Mouse (Mus musculus) midbrain, embryonic 14.5 days (tissue): Measurements from ENCODE around the gene Ins2. TPM values are rescaled to one million over a fixed set of nuclear protein-coding genes. Genes with fewer than 3 reads are reported as not detected.

ENCODE experiments used
- ATAC-seq: fragments of 200-750 bp; cut with Nextera tagmentation; 2 replicates; pipeline ENCODE4 v1.8.0; 2017; ENCODE audit warnings: moderate number of reproducible peaks, moderate library complexity; ENCODE audit not compliant: low FRiP score, low TSS enrichment
- DNase-seq: peaks from one replicate; pipeline ENCODE4 v3.0.0-alpha.2; 2015
- H3K27ac ChIP-seq: fragments of 300-500 bp; sonication (generic); replicated peaks from 2 replicates; pipeline ENCODE4 v1.5.1; 2014; ENCODE audit warnings: mild to moderate bottlenecking, low read depth, low read length, moderate library complexity
- H3K27me3 ChIP-seq: fragments of 300-500 bp; sonication (generic); 2 replicates; pipeline ENCODE4 v1.6.1; 2014; ENCODE audit warnings: low read length, control low read depth, mixed read lengths; ENCODE audit not compliant: control insufficient read depth, insufficient read depth
- H3K36me3 ChIP-seq: fragments of 300-500 bp; sonication (generic); 2 replicates; pipeline ENCODE4 v1.6.1; 2014; ENCODE audit warnings: low read length, control low read depth; ENCODE audit not compliant: control insufficient read depth, insufficient read depth
- H3K4me1 ChIP-seq: fragments of 300-500 bp; sonication (generic); 2 replicates; pipeline ENCODE4 v1.6.1; 2014; ENCODE audit warnings: mild to moderate bottlenecking, antibody characterized with exemption, low read length, control low read depth; ENCODE audit not compliant: control insufficient read depth, insufficient read depth
- H3K4me2 ChIP-seq: fragments of 300-500 bp; sonication (generic); 2 replicates; pipeline ENCODE4 v1.6.1; 2014; ENCODE audit warnings: mild to moderate bottlenecking, low read length, moderate library complexity
- H3K4me3 ChIP-seq: fragments of 300-500 bp; sonication (generic); replicated peaks from 2 replicates; pipeline ENCODE4 v1.5.1; 2014; ENCODE audit warnings: low read depth, low read length
- H3K9ac ChIP-seq: fragments of 300-500 bp; sonication (generic); replicated peaks from 2 replicates; pipeline ENCODE4 v1.6.1; 2014; ENCODE audit warnings: mild to moderate bottlenecking, low read length, moderate library complexity
- H3K9me3 ChIP-seq: fragments of 300-500 bp; sonication (generic); 2 replicates; pipeline ENCODE4 v1.6.1; 2016; ENCODE audit warnings: low read length, control low read depth, mixed read lengths; ENCODE audit not compliant: control insufficient read depth
- WGBS: fragments of 180-500 bp; shearing (Covaris S2); extraction: QIAGEN DNeasy Blood & Tissue Kit; methylation state at CpG from one replicate; pipeline ENCODE4 v1.1.7; 2014; 5-methylcytosine and 5-hydroxymethylcytosine counted together
- polyA plus RNA-seq: library from polyadenylated mRNA; unstranded; fragments of >200 nt; fragmentation: Nextera tagmentation; extraction: Ambion mirVana; gene quantifications from 2 replicates; pipeline ENCODE4 v1.2.1, GENCODE M21; 2014

Ins2 gene
- polyA plus RNA-seq, 1 experiment from 2014 or later, result not detected

- Histone ChIP-seq H3K27ac (no peak overlapping the region), H3K36me3 (no peaks in the 10 kb centered on the region), H3K27me3 (no peaks in the 10 kb centered on the region), H3K9me3 (no peaks in the 10 kb centered on the region), H3K9ac (no peak overlapping the region), H3K4me3 (no peak overlapping the region), H3K4me1 (no peaks in the 10 kb centered on the region), H3K4me2 (no peak overlapping the region)
- WGBS, result 71% methylated on average over 5 of the region's 5 CpGs
- ATAC-seq, result no peak
- no peak for DNase-seq
These were observed 43.8 kb downstream of the Ins2 start for GRCm38 (mm10) chr7:142699334-142699860.

- ATAC-seq (no peak), DNase-seq (no peak)
- no peak overlapping the region for H3K27ac ChIP-seq
- no peak overlapping the region for H3K9ac ChIP-seq
- no peak overlapping the region for H3K4me3 ChIP-seq
- H3K4me1 ChIP-seq, result no peaks in the 10 kb centered on the region
- H3K27me3 ChIP-seq, result no peaks in the 10 kb centered on the region
- no peaks in the 10 kb centered on the region for H3K9me3 ChIP-seq
- no peak overlapping the region for H3K4me2 ChIP-seq
- H3K36me3 ChIP-seq, result no peaks in the 10 kb centered on the region
- 90% methylated on average over 3 of the region's 3 CpGs for WGBS
These were observed 64.6 kb downstream of the Ins2 start for GRCm38 (mm10) chr7:142678611-142679010.

DNA sequence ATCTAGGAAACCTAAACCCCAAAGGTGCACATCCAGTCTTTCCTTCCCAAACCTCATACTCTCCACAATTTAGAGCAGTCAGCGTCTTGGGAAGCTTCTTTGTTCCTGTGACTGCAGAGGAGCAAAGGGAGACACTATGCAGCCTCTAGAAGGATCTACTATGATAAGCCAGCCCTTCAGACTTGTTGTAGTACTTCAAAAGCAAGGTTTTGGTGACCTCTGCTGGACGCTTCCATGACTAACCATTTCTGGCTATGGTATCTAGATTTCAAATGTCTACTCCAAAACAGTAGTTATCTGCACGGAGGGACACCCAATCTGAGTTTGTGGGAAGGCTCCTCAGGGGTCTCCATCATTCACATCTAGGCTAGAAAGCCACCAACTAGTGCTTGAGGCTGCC is 67.5 kb downstream of the Ins2 start:
- H3K27ac ChIP-seq, result no peak overlapping the region
- H3K4me3 ChIP-seq, result no peak overlapping the region
- peak; percentile 90 for DNase-seq
- no peak overlapping the region for H3K9ac ChIP-seq
- no peak overlapping the region for H3K4me2 ChIP-seq
- WGBS, result 11% methylated on average over 3 of the region's 3 CpGs
- no peaks in the 10 kb centered on the region for H3K4me1 ChIP-seq
- no peaks in the 10 kb centered on the region for H3K27me3 ChIP-seq
- peaks cover 2% of the 10 kb centered on the region; the same call in 1 of the 2 replicates for H3K9me3 ChIP-seq
- H3K36me3 ChIP-seq, result no peaks in the 10 kb centered on the region
- ATAC-seq, result no peak

DNA sequence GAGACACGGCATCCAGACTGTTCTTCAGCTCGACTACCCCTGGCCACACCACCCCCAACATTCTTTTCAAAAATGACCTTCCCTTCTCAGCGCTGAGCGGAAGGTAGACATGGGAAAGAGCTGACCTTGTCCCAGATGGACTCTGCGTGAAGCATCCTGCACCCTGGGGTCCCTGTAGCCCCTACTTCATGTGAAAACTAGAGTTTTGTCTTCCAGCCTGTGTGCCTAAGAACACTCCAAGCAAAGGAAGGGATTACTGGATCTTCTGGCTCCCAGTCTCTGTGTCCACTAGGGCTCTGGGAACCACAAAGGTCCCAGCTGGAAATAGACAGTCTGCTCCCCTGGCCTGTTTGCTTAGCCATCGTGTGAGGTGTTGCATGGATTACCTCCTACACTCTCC is 68.0 kb downstream of the Ins2 start:
- H3K27me3 ChIP-seq, result no peaks in the 10 kb centered on the region
- WGBS, result 67% methylated on average over 6 of the region's 6 CpGs
- H3K4me2 ChIP-seq, result no peak overlapping the region
- H3K9me3 ChIP-seq, result peaks cover 2% of the 10 kb centered on the region
- no peaks in the 10 kb centered on the region for H3K4me1 ChIP-seq
- H3K4me3 ChIP-seq, result no peak overlapping the region
- H3K9ac ChIP-seq, result no peak overlapping the region
- ATAC-seq (no peak), DNase-seq (no peak)
- no peaks in the 10 kb centered on the region for H3K36me3 ChIP-seq
- no peak overlapping the region for H3K27ac ChIP-seq

DNA sequence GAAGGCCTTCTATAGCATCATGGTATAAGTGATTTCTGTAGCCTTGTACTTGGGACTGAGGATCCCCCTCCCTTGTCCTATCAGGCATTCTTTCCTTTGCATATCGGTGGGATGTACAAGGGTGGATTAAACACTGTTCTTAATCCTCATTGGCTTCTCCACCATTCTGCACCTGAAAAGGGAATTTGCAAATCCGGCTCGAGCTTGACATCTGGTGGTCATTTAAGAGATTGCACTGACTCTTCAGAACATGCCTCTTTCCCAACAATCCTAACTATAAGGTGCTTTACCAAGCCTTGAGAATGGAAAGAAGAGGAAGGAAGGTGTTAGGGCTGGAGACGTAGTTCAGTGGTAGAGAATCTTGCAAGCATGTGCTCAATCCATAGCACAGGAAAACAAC is 71.1 kb downstream of the Ins2 start:
- H3K9ac ChIP-seq, result no peak overlapping the region
- WGBS, result 10% methylated on average over 4 of the region's 4 CpGs
- no peak overlapping the region for H3K27ac ChIP-seq
- ATAC-seq (no peak), DNase-seq (peak; percentile 85)
- H3K4me2 ChIP-seq, result no peak overlapping the region
- no peaks in the 10 kb centered on the region for H3K36me3 ChIP-seq
- H3K27me3 ChIP-seq, result no peaks in the 10 kb centered on the region; the same call in 1 of the 2 replicates
- H3K9me3 ChIP-seq, result peaks cover 5% of the 10 kb centered on the region
- H3K4me3 ChIP-seq, result no peak overlapping the region
- no peaks in the 10 kb centered on the region for H3K4me1 ChIP-seq

DNA sequence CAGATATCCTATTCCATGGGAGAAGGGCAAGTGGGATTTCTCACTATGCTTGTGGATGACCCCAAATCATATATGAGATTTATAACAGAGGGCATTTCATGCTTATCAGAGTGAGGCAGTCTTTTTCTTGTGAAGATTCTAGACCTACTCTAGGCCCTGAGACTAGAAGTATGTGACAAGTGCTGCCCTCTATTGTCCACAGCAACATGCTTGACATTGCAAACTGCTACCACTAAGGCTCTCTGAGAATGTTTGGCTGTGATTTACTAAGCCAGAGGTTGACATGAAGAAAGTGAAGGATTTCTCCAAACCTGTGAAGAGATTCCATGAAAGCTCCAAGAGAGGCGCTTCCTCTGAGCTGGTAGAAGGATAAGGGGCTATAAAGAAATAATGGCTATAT is 72.1 kb downstream of the Ins2 start:
- Histone ChIP-seq H3K9me3 (peaks cover 5% of the 10 kb centered on the region), H3K4me1 (no peaks in the 10 kb centered on the region), H3K4me2 (no peak overlapping the region), H3K36me3 (no peaks in the 10 kb centered on the region), H3K27ac (no peak overlapping the region), H3K4me3 (no peak overlapping the region), H3K9ac (no peak overlapping the region), H3K27me3 (peaks cover 10% of the 10 kb centered on the region)
- ATAC-seq (no peak), DNase-seq (no peak)
- WGBS, result 95% methylated on average over 1 of the region's 1 CpGs

- Histone ChIP-seq H3K36me3 (no peaks in the 10 kb centered on the region), H3K27ac (no peak within 1 kb of the TSS), H3K4me3 (no peak within 1 kb of the TSS), H3K9me3 (peaks cover 5% of the 10 kb centered on the region), H3K27me3 (peaks cover 20% of the 10 kb centered on the region), H3K4me2 (no peak within 1 kb of the TSS), H3K9ac (no peak within 1 kb of the TSS), H3K4me1 (no peaks in the 10 kb centered on the region)
- 86% methylated on average over 23 of the region's 23 CpGs for WGBS
- DNase-seq (no peak), ATAC-seq (no peak)
These were observed 73.2 kb downstream of the Ins2 start, which contains the start of gene Gm49394 for GRCm38 (mm10) chr7:142669751-142670625. Gene Gm49394 (minus strand): TSS chr7:142669942.

DNA sequence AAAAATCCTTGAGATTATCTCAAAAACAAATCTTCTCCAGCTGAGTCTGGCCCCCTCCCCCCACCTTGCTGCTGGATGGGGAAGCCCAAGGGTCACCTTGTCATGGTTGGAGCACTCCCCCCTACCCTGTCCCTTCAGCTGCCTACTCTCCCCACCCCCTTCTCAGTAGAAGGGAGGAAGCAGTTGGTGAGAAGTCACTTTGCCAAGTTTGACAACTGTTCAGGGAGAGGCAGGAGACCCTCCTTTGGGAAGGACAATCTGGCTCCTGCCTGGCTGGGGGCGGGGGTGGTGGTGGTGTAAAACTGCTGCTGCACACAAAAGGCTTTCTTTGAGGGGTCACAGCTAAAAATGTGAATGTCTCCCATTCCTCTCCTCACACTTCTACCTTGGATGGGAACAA is 74.9 kb downstream of the Ins2 start:
- Histone ChIP-seq H3K36me3 (no peaks in the 10 kb centered on the region), H3K4me3 (no peak overlapping the region), H3K4me2 (no peak overlapping the region), H3K27me3 (peaks cover 37% of the 10 kb centered on the region), H3K9me3 (peaks cover 5% of the 10 kb centered on the region), H3K27ac (no peak overlapping the region), H3K9ac (no peak overlapping the region), H3K4me1 (no peaks in the 10 kb centered on the region)
- 85% methylated on average over 1 of the region's 1 CpGs for WGBS
- DNase-seq (no peak), ATAC-seq (no peak)

DNA sequence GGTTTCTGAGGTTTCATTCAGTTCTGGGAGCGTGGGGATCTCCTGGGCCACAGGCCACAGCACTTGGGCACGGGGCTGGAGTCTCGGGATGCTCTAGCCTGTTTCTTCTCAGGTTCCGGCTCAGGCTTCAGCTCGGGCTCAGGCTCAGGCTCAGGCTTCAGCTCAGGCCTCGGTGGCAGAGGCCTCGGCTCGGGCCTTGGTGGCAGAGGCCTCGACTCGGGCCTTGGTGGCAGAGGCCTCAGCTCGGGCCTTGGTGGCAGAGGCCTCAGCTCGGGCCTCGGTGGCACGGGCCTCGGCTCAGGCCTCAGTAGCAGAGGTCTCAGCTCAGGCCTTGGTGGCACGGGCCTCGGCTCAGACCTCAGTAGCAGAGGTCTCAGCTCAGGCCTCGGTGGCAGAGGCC is 75.7 kb downstream of the Ins2 start:
- 94% methylated on average over 18 of the region's 18 CpGs for WGBS
- no peak for ATAC-seq
- Histone ChIP-seq H3K36me3 (no peaks in the 10 kb centered on the region), H3K4me3 (no peak overlapping the region), H3K27ac (no peak overlapping the region), H3K9me3 (peaks cover 5% of the 10 kb centered on the region), H3K4me1 (no peaks in the 10 kb centered on the region), H3K9ac (no peak overlapping the region), H3K27me3 (peaks cover 45% of the 10 kb centered on the region), H3K4me2 (no peak overlapping the region)
- DNase-seq, result no peak
